Mouse (Mus musculus) bone marrow macrophage, adult 2 months (primary cell): ENCODE data around the gene Tcea3.

Source experiments
- CTCF ChIP-seq: IDR thresholded peaks from 2 replicates; pipeline ENCODE4 v1.5.1; 2012; ENCODE audit warnings: low read depth, mild to moderate bottlenecking, low read length, moderate library complexity
- POLR2A ChIP-seq: IDR thresholded peaks from 2 replicates; pipeline ENCODE4 v1.6.1; 2012; ENCODE audit warnings: mild to moderate bottlenecking, low read depth, low read length, borderline replicate concordance

DNA sequence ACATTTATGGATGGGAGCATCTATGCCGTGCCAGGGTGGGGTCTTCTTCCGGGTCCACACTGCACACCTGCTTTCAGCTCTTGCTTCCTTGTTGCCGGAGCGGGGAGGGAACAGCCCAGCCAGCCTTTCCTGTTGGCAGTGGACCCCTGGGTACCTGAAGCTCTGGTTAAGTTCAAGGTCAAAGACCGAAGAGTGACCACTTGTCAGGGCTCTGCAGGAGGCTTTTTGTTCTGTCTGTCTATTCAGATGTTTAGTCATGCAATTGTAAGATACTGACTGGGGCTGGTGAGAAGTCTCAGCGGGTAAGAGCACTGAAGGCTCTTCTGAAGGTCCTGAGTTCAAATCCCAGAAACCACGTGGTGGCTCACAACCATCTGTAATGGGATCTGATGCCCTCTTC, 48.7 kb upstream of the Tcea3 start:
- no peak for TF ChIP-seq CTCF
- no peak for TF ChIP-seq POLR2A
